Mouse (Mus musculus): ENCODE results near the gene Tfb2m. TPM values are rescaled to one million over a fixed set of nuclear protein-coding genes. Genes with fewer than 3 reads are reported as not detected.

The Tfb2m gene
- 10 to 100 TPM; 27.0 to 33.1 TPM for total RNA-seq (2021)
- long read RNA-seq, experiment 1, transcript Tfb2m-201 (8 exons, 2,449 nt) = major isoform, 14 of 17 reads
- long read RNA-seq, experiment 1, partial matches to known transcripts = 1 of 17 reads
- long read RNA-seq, experiment 1, other reads (novel, unspliced or antisense) = 2 of 17 reads
- long read RNA-seq, experiment 2, transcript Tfb2m-201 (8 exons, 2,449 nt) = major isoform, 23 of 30 reads
- long read RNA-seq, experiment 2, partial matches to known transcripts = 0 of 30 reads
- long read RNA-seq, experiment 2, other reads (novel, unspliced or antisense) = 7 of 30 reads

DNA sequence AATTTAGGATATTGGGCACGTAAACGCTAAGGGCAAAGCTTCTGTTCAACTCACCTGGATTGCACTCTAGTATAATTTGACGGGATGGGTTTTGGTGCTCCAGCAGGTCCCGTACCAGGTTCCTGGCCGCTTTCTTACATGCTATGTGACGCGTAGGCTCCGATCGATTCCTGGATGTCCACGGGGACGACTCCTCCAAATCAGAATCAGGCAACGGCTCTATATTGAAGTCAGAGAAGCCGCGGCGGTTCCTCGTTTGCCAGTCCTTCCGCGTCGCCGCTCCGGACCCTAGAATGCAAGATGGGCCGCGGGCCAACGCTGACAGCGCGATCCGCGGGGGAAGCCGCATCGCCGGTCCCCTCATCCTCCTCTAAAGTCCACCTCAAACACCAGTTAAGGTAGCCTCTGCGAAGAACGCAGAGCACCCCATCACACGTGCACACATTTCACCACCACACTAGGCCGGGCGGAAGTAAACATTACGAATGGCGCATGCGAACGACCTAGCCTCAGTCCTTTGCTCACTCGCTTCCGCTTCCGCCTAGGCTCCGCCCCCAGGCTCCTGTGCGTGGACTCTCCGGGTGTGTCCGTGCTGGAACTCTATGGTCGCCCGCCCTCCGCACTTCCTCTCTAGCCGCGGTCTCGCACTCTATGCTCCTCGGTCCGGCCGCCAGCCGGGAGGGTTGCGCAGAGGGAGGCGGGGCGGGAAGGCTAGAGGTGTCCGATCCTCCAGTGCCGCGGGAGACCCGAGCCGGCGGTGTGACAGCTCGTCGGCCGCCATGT, at the start of gene Tfb2m, which contains the start of gene Cnst:
Tfb2m (minus strand) TSS at position 500 of the 783 bp plus-strand sequence.
Cnst (plus strand) TSS at position 603 of the 783 bp plus-strand sequence.
- peak; percentile 87 to 97 for DNase-seq (ENCODE audit: low spot score in 2 of 2)

- DNase-seq (ENCODE audit: low spot score in 2 of 2) = no peak
Observed at GRCm38 (mm10) chr1:179592972-179593371, 46.9 kb upstream of the Tfb2m start.

GRCm38 (mm10) chr1:179592143-179592542, 46.1 kb upstream of the Tfb2m start:
- no peak for DNase-seq (ENCODE audit: low spot score in 2 of 2)

GRCm38 (mm10) chr1:179591639-179592038, 45.6 kb upstream of the Tfb2m start:
- no peak for DNase-seq (ENCODE audit: low spot score in 2 of 2)

DNA sequence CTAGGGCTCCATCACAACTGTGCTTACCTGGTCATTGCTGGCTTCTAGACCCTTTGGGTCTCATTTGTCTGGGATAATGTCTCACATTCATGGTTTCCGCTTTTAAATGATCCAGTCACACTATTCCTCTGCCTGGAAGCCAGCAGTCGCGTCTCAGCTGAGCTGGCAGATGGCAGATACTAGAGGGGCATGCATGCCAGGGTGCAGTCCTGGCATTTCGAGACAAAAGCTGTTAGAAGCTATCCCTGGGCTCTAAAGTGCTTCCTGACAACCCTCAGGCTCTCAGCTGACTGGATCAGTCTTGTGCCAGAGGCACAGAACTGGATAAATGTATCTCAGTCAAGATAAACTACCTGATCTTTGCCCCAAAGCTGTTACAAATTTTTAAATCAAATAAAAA, 42.2 kb upstream of the Tfb2m start:
- no peak for DNase-seq (ENCODE audit: low spot score in 2 of 2)

DNA sequence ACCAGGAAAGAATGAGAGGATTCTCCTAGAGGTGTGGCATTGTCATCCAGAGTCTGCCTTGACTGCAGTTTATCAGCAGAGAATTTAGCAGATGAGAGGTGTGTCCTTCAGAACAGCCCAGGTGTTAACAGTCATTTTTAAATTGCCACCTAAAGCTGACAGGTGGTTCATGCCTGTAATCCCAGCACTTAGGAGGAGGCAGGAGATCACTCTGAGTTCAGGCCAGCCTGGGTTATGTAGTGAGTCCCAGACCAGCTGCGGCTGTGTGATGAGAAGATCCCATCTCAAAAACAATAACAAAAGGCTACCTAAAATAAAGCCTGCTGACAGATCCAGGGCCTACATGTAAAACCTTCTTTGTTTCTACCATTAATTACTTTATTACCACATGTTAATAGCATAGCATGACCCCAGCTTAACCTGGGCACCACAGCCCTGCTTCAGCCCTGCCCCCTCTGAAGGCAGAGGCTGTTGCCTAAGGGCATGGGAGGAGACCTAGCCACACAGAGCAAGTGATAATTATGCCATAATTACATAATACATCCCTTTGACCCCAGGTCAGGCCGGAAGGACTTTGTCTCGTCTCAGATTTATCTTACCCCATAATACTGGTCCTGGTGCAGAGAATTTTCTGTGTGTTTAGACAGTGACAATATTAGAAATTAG, 40.5 kb upstream of the Tfb2m start:
- DNase-seq (ENCODE audit: low spot score in 2 of 2) = no peak

DNA sequence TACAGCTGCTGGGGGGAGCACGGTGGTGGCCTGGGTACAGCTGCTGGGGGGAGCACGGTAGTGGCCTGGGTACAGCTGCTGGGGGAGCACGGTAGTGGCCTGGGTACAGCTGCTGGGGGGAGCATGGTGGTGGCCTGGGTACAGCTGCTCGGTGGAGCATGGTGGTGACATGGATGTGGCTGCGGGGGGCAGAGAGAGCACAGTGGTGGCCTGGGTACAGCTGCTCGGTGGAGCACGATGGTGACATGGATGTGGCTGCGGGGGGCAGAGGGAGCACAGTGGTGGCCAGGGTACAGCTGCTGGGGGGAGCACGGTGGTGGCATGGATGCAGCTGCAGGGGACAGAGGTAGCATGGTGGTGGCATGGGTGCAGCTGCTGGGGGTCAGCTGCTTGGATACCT, 39.6 kb upstream of the Tfb2m start:
- no peak for DNase-seq (ENCODE audit: low spot score in 2 of 2)

DNA sequence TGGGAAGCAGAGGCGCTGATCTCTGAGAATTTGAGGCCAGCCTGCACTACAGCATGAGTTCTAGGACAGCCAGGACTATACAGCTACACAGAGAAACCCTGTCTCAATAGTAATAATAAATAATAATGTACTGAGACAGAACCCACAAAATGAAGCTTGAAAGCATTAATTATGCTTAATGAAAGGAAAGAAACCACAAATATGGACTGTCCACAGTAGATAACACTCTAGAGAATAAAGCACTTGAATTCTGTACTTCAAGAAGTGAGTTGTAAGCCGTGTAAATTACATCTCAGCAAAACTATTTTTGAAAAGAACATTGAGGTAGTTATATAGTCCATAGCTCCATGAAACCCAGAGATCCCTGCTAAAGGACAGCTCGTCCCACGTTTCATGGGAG, 38.2 kb upstream of the Tfb2m start:
- DNase-seq (ENCODE audit: low spot score in 2 of 2) = no peak

DNA sequence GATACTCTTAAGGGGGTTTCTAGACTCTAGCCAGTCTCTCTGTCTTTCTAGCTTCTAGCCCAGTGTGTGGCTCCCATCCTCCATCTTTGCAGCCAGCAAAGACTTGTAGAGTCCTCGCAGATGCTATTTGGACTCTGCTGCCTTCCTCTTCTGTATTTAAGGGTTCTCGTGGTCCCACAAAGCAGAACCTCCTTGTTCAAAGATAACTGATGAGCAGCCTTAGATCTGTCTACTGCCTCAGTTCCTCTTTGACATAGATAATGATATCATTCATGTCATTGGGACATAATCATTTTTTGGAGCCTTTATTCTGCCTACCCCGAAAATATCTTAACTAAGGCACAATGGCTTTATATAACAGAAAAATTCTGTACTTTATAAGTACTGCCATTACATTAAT, 37.0 kb upstream of the Tfb2m start:
- no peak for DNase-seq (ENCODE audit: low spot score in 2 of 2)

DNA sequence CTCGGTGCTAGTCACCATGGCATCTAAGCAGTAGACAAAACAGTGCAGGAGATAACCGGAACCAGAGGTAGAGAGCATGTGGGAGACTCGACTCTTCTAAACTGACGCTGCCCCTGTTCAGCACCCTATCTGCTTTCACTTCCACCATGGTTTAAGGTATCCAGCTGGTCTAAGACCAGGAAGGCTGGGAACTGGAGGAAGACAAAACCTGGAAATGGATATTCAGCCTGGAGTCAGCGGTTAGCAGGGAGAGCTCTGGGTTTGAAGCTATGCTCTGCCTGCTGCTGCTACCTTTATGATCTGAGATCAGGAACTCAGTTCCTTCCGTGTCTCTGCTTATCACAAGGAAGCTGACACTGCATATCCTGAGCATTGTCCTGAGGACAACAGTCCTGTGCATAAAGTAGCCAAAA, 36.0 kb upstream of the Tfb2m start:
- no peak for DNase-seq (ENCODE audit: low spot score in 2 of 2)

- no peak for DNase-seq (ENCODE audit: low spot score in 2 of 2)
Observed at GRCm38 (mm10) chr1:179581422-179581821, 35.4 kb upstream of the Tfb2m start.

GRCm38 (mm10) chr1:179580200-179580599, 34.1 kb upstream of the Tfb2m start:
- DNase-seq (ENCODE audit: low spot score in 2 of 2) = no peak

DNA sequence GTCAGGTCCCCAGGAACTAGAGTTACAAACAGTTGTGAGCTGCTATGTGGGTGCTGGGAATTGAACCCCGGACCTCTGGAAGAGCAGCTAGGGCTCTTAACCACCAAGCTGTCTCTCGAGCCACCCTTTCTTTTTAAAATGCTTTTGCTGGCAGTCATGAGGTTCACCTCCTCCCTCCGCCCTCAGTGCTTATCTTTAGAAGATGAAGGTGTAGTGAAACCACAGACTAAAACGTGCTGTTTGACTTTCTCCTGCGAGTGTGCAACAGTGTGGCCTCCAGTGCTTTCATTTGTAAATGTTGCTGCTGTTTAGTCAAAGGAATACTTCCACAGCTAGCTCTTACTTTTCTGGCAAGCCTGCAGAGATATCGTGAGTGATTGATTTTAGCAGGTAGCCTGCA, 32.6 kb upstream of the Tfb2m start:
- no peak for DNase-seq (ENCODE audit: low spot score in 2 of 2)

GRCm38 (mm10) chr1:179573650-179574206, 27.7 kb upstream of the Tfb2m start:
- DNase-seq (ENCODE audit: low spot score in 2 of 2) = no peak

- no peak for DNase-seq (ENCODE audit: low spot score in 2 of 2)
Observed at GRCm38 (mm10) chr1:179571686-179572085, 25.6 kb upstream of the Tfb2m start.

- DNase-seq (ENCODE audit: low spot score in 2 of 2) = no peak
Observed at GRCm38 (mm10) chr1:179570482-179570881, 24.4 kb upstream of the Tfb2m start.

GRCm38 (mm10) chr1:179568690-179569398, 22.8 kb upstream of the Tfb2m start:
- no peak for DNase-seq (ENCODE audit: low spot score in 2 of 2)

DNA sequence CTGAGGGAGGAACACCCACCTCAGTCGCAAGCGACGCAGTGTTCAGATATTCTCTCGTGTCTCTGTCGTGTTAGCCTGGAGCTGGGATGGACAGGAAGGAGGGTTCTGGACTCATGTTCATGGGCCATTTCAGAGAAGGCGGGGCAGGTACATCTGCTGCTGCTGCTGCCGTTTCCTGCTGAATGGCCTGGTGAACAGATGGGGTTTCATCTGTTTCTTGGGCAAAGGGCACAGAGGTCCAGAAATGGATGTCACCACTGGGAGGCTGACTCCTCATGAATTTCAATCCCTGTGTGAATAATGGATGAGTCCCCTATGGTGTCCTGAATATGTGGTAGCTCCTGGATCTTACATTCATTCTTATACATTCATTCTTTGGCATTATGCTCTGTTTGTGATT, 21.5 kb upstream of the Tfb2m start:
- DNase-seq (ENCODE audit: low spot score in 2 of 2) = no peak

DNA sequence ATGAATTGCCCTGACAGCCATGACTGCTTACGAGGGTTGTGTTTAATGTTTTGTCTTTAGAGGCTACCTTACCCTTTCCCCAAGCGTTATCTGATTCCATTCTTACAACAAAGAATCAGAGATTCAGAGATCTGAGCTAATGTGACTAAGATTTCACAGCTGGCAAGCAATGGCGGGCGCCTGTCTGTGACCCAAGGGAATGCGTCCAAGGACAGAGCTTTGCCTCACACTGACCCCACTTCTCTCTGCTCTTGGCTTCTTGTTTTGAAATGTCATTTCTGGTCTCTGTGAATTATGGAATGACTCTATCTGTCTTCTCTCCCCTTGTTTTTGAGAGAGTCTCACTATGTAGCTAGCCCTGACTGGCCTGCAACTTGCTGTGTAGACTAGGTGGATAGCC, 17.9 kb upstream of the Tfb2m start:
- peak in 1 of 2 experiments; percentile 15 for DNase-seq (ENCODE audit: low spot score in 2 of 2)

DNA sequence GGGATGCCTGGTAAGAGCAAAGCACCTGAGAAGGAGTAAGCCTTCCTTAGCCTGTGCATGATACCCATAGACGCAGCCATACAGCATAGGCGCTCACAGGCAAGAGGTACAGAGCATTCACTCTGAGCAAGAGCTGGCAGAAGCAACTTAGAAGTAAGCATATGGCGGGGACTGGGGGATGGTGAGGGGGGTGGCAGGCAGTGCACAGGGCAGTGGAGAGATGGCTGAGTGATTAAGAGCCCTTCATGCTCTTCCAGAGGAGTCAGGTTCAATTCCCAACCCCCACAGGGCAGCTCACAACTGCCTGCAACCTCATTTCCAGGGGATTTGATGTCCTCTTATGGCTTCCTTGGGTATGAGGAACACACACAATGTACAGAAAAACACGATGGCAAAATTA, 17.1 kb upstream of the Tfb2m start:
- no peak for DNase-seq (ENCODE audit: low spot score in 2 of 2)

DNA sequence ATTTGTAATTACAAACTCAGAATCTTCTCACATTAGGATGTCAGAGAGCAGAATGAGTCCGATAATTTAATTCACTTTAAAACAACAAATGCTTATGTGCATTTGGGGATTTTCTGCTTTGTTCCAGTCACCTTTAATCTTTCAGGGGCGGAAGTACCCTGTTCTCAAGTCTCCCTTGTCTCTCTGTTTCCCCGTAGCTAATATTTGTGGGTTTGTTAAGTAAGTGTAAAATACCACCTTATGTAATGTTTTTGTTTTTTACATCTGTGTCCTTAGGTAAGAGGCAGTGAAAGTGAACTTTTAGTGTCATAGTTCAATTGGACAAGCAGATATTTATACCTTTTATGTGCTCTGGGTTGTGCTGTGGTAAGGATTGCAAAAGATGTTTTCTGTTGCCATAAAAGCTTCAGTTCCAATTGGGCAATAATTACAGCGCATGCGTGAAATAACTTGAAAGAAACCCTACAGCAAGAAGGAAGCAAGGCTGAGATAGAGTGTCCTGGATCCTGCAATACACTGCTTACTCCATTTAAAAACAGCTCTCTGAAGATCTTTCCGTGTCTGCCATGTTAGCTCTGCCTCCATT, 14.9 kb upstream of the Tfb2m start:
- DNase-seq (ENCODE audit: low spot score in 2 of 2) = no peak
